Mouse (Mus musculus) heart, embryonic 15.5 days (tissue): ENCODE measurements around the gene Hmcn1. TPM values are rescaled to one million over a fixed set of nuclear protein-coding genes. Genes with fewer than 3 reads are reported as not detected.

Experiments used
- ATAC-seq: fragments of 200-750 bp; cut with Nextera tagmentation; replicated peaks from 2 replicates; pipeline ENCODE4 v1.8.0; 2017; ENCODE audit warnings: low read depth, moderate TSS enrichment; ENCODE audit not compliant: insufficient number of reproducible peaks, insufficient read depth, low FRiP score
- H3K27ac ChIP-seq: fragments of 300-500 bp; sonication (generic); 2 replicates; pipeline ENCODE4 v1.5.1; 2015; ENCODE audit warnings: mild to moderate bottlenecking, inconsistent platforms
- H3K27me3 ChIP-seq: fragments of 300-500 bp; sonication (generic); 2 replicates; pipeline ENCODE4 v1.6.1; 2015; ENCODE audit warnings: inconsistent platforms
- H3K36me3 ChIP-seq: fragments of 300-500 bp; sonication (generic); 2 replicates; pipeline ENCODE4 v1.6.1; 2015; ENCODE audit warnings: mild to moderate bottlenecking, inconsistent platforms
- H3K4me1 ChIP-seq: fragments of 300-500 bp; sonication (generic); replicated peaks from 2 replicates; pipeline ENCODE4 v1.6.1; 2015; ENCODE audit warnings: inconsistent platforms
- H3K4me2 ChIP-seq: fragments of 300-500 bp; sonication (generic); 2 replicates; pipeline ENCODE4 v1.6.1; 2015; ENCODE audit warnings: inconsistent platforms, mild to moderate bottlenecking, moderate library complexity
- H3K4me3 ChIP-seq: fragments of 300-500 bp; sonication (generic); 2 replicates; pipeline ENCODE4 v1.5.1; 2015; ENCODE audit warnings: mild to moderate bottlenecking, inconsistent platforms
- H3K9ac ChIP-seq: fragments of 300-500 bp; sonication (generic); 2 replicates; pipeline ENCODE4 v1.6.1; 2015; ENCODE audit warnings: mild to moderate bottlenecking, inconsistent platforms
- H3K9me3 ChIP-seq: fragments of 300-500 bp; sonication (generic); replicated peaks from 2 replicates; pipeline ENCODE4 v1.6.1; 2016; ENCODE audit warnings: inconsistent platforms
- WGBS: fragments of 180-500 bp; shearing (Covaris S2); methylation state at CpG from one replicate; pipeline ENCODE4 v1.1.7; 2015; ENCODE audit warnings: mixed read lengths; 5-methylcytosine and 5-hydroxymethylcytosine counted together
- polyA plus RNA-seq: library from polyadenylated mRNA; unstranded; fragments of >200 nt; fragmentation: Nextera tagmentation; extraction: Ambion mirVana; gene quantifications from 2 replicates; pipeline ENCODE4 v1.2.1, GENCODE M21; 2015

The Hmcn1 gene
- polyA plus RNA-seq, 1 experiment from 2014 or later: 21.0 TPM

GRCm38 (mm10) chr1:150743097-150743843, 250.0 kb downstream of the Hmcn1 start:
- H3K9me3 ChIP-seq: no peaks in the 10 kb centered on the region
- H3K36me3 ChIP-seq: peaks cover 22% of the 10 kb centered on the region; the same call in 1 of the 2 replicates
- no peak overlapping the region for H3K4me2 ChIP-seq
- no peaks in the 10 kb centered on the region for H3K27me3 ChIP-seq
- no peak overlapping the region for H3K9ac ChIP-seq
- H3K27ac ChIP-seq: no peak overlapping the region
- ATAC-seq: no peak
- WGBS: 81% methylated on average over 19 of the region's 19 CpGs
- no peaks in the 10 kb centered on the region for H3K4me1 ChIP-seq
- H3K4me3 ChIP-seq: no peak overlapping the region

GRCm38 (mm10) chr1:150742376-150743087, 250.7 kb downstream of the Hmcn1 start:
- no peak for ATAC-seq
- Histone ChIP-seq H3K9ac (no peak overlapping the region), H3K4me1 (no peaks in the 10 kb centered on the region), H3K27me3 (no peaks in the 10 kb centered on the region), H3K4me3 (no peak overlapping the region), H3K9me3 (no peaks in the 10 kb centered on the region), H3K27ac (no peak overlapping the region), H3K36me3 (peaks cover 18% of the 10 kb centered on the region; the same call in 1 of the 2 replicates), H3K4me2 (no peak overlapping the region)
- 73% methylated on average over 7 of the region's 7 CpGs for WGBS

DNA sequence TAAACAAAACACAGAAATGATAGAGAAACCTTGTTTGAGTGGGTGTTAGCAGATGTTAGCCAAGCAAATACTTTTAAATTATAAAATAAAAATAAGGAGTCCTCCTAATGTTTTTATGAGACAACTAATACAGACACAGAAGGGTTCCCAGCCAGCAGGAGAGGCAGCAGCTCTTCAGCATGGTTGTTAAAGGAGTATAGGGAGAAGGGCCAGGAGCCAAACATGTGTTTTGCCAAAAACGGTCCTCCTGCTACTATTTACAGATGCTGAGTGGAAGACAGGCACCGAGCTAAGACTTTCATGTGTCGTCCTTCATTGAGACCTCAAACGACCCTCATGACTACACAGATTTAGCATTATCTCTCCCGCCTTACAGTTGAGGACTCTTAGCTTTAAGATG, 281.8 kb downstream of the Hmcn1 start:
- Histone ChIP-seq H3K9me3 (no peaks in the 10 kb centered on the region), H3K27ac (no peak overlapping the region), H3K27me3 (no peaks in the 10 kb centered on the region), H3K36me3 (peaks cover 6% of the 10 kb centered on the region; the same call in 1 of the 2 replicates), H3K4me3 (no peak overlapping the region), H3K9ac (no peak overlapping the region), H3K4me1 (no peaks in the 10 kb centered on the region), H3K4me2 (no peak overlapping the region)
- ATAC-seq: no peak
- 54% methylated on average over 5 of the region's 5 CpGs for whole genome bisulfite sequencing

DNA sequence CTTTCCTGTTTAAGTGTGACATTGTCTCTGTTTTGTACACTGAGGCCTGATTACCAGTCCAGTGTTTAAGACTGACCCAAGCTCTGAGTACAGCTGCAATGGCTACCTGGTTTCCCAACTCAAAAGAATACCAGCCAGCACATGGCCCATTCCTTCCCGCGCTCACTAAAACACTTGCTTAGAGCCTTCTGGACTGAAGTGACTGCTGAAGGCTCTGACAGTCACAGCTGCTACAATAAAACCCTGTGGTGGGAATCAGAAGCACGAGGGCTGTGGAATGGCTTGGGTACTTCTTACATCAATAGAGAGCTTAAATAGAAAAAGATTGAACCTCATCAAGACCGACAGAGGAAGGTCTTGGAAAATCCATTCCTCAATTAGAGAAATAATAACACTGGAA, 286.7 kb downstream of the Hmcn1 start:
- Histone ChIP-seq H3K27me3 (no peaks in the 10 kb centered on the region), H3K36me3 (peaks cover 13% of the 10 kb centered on the region; the same call in 1 of the 2 replicates), H3K4me1 (no peaks in the 10 kb centered on the region), H3K4me2 (no peak overlapping the region), H3K9me3 (no peaks in the 10 kb centered on the region), H3K9ac (no peak overlapping the region), H3K4me3 (no peak overlapping the region), H3K27ac (no peak overlapping the region)
- ATAC-seq: no peak
- WGBS: 62% methylated on average over 4 of the region's 4 CpGs

DNA sequence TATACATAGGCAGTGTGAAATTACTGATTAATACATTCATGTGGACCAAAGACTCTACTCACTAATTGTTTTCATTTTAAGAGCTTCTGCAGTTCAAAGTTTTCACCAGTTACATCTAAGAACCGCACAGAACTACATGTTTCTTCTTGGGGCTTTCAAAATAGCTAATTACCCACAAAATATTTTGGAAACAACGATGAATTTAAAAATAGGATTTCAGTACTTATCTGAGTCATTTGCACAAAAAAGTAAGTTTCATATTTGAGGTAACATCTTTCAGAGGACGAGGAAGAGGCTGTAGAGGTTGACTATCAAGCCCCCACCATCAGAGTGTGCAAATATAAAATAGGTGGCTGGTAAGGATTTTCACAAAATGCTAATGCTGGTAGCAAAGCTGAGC, 295.5 kb downstream of the Hmcn1 start:
- WGBS: 84% methylated on average over 3 of the region's 3 CpGs
- Histone ChIP-seq H3K9me3 (no peaks in the 10 kb centered on the region), H3K4me3 (no peak overlapping the region), H3K4me1 (no peaks in the 10 kb centered on the region), H3K27me3 (no peaks in the 10 kb centered on the region), H3K4me2 (no peak overlapping the region), H3K9ac (no peak overlapping the region), H3K27ac (no peak overlapping the region), H3K36me3 (peaks cover 24% of the 10 kb centered on the region)
- no peak for ATAC-seq

DNA sequence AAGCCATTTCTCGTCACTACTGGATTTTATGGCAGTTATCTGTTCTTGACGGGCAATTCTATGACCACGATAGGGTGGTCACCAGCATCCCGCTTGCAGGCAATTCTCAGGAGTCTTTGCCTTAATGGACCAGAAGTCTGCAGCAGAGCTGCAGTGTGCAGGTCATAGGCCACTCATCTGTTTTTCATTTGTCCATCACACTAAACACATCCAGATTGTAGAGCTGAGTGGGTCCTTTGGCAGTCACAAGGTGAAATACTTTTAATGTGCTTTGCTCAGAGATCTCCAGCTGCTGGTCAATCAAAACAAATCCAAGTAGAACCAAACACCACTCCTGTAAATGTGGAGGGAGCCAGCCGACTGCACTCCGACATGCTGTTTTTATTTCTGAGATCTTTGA, 311.2 kb downstream of the Hmcn1 start:
- ATAC-seq: no peak
- no peak overlapping the region for H3K27ac ChIP-seq
- H3K4me1 ChIP-seq: no peaks in the 10 kb centered on the region
- H3K9ac ChIP-seq: no peak overlapping the region
- 80% methylated on average over 6 of the region's 6 CpGs for WGBS
- no peaks in the 10 kb centered on the region for H3K27me3 ChIP-seq
- no peaks in the 10 kb centered on the region for H3K9me3 ChIP-seq
- no peak overlapping the region for H3K4me2 ChIP-seq
- H3K36me3 ChIP-seq: peaks cover 35% of the 10 kb centered on the region
- no peak overlapping the region for H3K4me3 ChIP-seq

DNA sequence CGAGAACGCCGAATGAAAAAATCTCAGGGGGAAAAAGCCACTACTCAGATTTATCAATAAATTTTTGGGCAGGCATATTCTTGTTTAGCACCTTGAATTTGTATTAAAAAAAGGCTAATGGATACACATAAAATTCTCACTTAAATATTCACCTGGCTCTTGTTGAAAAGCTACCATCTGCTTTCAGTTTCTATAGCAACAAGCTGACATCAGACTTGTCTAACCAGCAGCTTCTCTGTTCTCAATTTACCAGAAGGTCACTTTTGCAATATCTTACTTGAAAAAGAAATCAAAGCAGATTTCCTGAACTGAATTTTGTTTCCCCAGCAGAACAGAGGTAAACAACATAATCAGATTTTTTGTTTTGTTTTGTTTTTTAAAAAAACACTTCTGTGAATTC, 311.8 kb downstream of the Hmcn1 start:
- H3K9ac ChIP-seq: no peak overlapping the region
- no peak for ATAC-seq
- H3K27me3 ChIP-seq: no peaks in the 10 kb centered on the region
- H3K9me3 ChIP-seq: no peaks in the 10 kb centered on the region
- no peak overlapping the region for H3K4me3 ChIP-seq
- peaks cover 31% of the 10 kb centered on the region for H3K36me3 ChIP-seq
- H3K27ac ChIP-seq: no peak overlapping the region
- H3K4me2 ChIP-seq: no peak overlapping the region
- 91% methylated on average over 3 of the region's 3 CpGs for WGBS
- H3K4me1 ChIP-seq: no peaks in the 10 kb centered on the region

DNA sequence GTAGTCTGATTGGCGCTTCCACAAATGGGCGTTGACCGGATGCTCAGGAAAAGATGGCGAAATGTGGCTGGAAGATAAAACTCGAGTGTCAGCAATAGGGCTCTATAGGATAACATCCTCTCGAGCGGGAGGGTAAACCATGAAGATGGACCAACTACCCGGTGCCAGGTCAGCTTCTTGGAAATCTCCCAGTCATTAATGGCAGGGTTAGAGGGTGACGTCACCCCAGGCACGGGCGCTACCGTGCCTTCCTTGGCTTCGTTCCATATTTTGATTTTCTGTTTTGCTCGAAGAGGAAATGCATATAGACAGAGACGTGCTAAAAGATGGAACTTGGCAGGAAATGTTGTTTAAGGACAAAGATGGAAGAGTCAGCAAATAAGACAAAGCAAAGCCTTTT, 312.2 kb downstream of the Hmcn1 start:
- H3K27ac ChIP-seq: no peak overlapping the region
- no peaks in the 10 kb centered on the region for H3K4me1 ChIP-seq
- H3K27me3 ChIP-seq: no peaks in the 10 kb centered on the region
- no peak for ATAC-seq
- WGBS: 65% methylated on average over 15 of the region's 15 CpGs
- no peak overlapping the region for H3K4me3 ChIP-seq
- no peak overlapping the region for H3K9ac ChIP-seq
- H3K36me3 ChIP-seq: peaks cover 30% of the 10 kb centered on the region
- no peak overlapping the region for H3K4me2 ChIP-seq
- H3K9me3 ChIP-seq: no peaks in the 10 kb centered on the region

DNA sequence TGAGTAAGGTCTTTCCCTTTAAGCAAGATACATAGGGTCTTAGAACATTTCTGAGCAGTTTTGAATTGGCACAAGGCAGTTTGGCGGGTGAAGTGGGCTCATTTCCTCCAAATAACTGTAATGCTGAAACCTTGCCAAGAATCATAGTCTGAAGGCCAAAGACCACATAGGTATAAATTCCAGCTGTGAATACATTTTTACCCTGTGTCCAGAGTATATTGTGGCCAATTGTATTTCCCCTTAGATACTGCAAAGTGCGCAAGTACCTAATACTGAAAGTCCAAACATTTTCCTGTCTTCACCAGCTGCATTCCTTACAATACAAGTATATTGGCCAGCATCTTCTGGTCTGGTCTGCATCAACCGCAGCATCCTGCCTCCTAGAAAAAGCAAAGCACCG, 312.9 kb downstream of the Hmcn1 start:
- ATAC-seq: no peak
- WGBS: 63% methylated on average over 4 of the region's 4 CpGs
- Histone ChIP-seq H3K9me3 (no peaks in the 10 kb centered on the region), H3K36me3 (peaks cover 32% of the 10 kb centered on the region), H3K27ac (no peak overlapping the region), H3K4me1 (no peaks in the 10 kb centered on the region), H3K9ac (no peak overlapping the region), H3K4me3 (no peak overlapping the region), H3K4me2 (no peak overlapping the region), H3K27me3 (no peaks in the 10 kb centered on the region)

- Histone ChIP-seq H3K9ac (no peak overlapping the region), H3K9me3 (no peaks in the 10 kb centered on the region), H3K4me2 (no peak overlapping the region), H3K27me3 (no peaks in the 10 kb centered on the region), H3K27ac (no peak overlapping the region), H3K4me1 (no peaks in the 10 kb centered on the region), H3K36me3 (peaks cover 42% of the 10 kb centered on the region), H3K4me3 (no peak overlapping the region)
- ATAC-seq: no peak
- WGBS: 85% methylated on average over 1 of the region's 1 CpGs
Observed at GRCm38 (mm10) chr1:150645314-150645713, 347.9 kb downstream of the Hmcn1 start.

GRCm38 (mm10) chr1:150639522-150639921, 353.7 kb downstream of the Hmcn1 start:
- no peak overlapping the region for H3K4me2 ChIP-seq
- H3K4me3 ChIP-seq: no peak overlapping the region
- ATAC-seq: no peak
- no peak overlapping the region for H3K27ac ChIP-seq
- H3K27me3 ChIP-seq: no peaks in the 10 kb centered on the region
- no peak overlapping the region for H3K9ac ChIP-seq
- no peaks in the 10 kb centered on the region for H3K4me1 ChIP-seq
- H3K36me3 ChIP-seq: peaks cover 3% of the 10 kb centered on the region; the same call in 1 of the 2 replicates
- WGBS: 48% methylated on average over 6 of the region's 6 CpGs
- H3K9me3 ChIP-seq: no peaks in the 10 kb centered on the region

DNA sequence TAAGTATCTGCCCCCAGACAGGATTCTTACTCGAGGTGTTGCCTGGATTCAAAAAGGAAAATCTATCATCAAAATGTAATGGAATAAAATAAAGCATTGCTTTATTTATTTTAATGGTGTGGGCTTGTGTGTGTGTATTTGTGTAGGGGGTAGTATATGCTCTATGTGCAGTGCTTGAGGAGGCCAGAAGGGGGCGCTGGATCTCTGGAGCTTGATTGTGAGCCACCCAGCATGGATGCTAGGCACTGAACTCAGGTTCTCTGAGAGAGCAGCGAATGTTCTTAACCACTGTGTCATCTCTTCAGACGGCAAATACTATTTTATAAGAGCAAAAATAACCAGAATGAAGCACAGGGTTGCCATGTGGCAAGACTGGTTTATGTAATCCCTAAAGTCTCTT, 360.7 kb downstream of the Hmcn1 start:
- H3K27ac ChIP-seq: no peak overlapping the region
- 68% methylated on average over 4 of the region's 4 CpGs for WGBS
- no peak overlapping the region for H3K4me2 ChIP-seq
- H3K27me3 ChIP-seq: no peaks in the 10 kb centered on the region
- no peak overlapping the region for H3K9ac ChIP-seq
- no peak overlapping the region for H3K4me3 ChIP-seq
- ATAC-seq: no peak
- peaks cover 38% of the 10 kb centered on the region for H3K36me3 ChIP-seq
- no peaks in the 10 kb centered on the region for H3K4me1 ChIP-seq
- H3K9me3 ChIP-seq: no peaks in the 10 kb centered on the region
